Mouse (Mus musculus): ENCODE measurements around the gene Nanp.

GRCm38 (mm10) chr2:150997618-150998017 lies 41.6 kb downstream of the Nanp start:
- TF ChIP-seq EP300 (IDR thresholded peaks at IDR 0.05; ENCODE audit: insufficient read depth, low read depth, low read length) (no peak), CTCF (IDR thresholded peaks at IDR 0.05) (no peak), POLR2A (IDR thresholded peaks at IDR 0.05; ENCODE audit: insufficient read depth, low read depth, low read length) (no peak)
